Mouse (Mus musculus): ENCODE results near the gene Dbf4. TPM values are rescaled to one million over a fixed set of nuclear protein-coding genes. Genes with fewer than 3 reads are reported as not detected.

Dbf4 gene
- polyA plus RNA-seq, 2 experiments from 2014 or later = 8.7 to 9.2 TPM

GRCm38 (mm10) chr5:8366771-8367613, 55.5 kb downstream of the Dbf4 start:
- ATAC-seq = no peak

- ATAC-seq = no peak
Measured at GRCm38 (mm10) chr5:8362361-8362760, 60.2 kb downstream of the Dbf4 start.

DNA sequence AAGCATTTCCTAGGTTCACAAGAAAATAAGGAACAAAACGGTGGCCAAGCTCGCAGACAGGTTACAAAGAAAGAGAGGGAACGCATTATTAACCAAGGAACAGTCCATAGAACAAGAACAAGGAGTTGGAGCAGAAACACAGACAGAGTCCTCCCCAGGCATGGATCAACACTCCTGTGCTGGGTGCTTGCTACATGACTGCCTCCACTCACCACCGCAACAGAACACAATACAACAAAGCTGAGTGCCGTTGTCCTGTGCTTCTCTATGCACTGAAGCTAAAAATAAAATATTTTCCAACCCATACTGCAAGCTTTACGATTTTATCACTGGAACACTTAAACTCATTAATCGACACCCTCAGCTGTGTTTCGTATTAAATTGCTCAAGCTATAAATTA, 64.8 kb downstream of the Dbf4 start:
- no peak for ATAC-seq

GRCm38 (mm10) chr5:8356885-8357651, 65.4 kb downstream of the Dbf4 start:
- no peak for ATAC-seq

- ATAC-seq = no peak
Measured at GRCm38 (mm10) chr5:8356326-8356725, 66.2 kb downstream of the Dbf4 start.

DNA sequence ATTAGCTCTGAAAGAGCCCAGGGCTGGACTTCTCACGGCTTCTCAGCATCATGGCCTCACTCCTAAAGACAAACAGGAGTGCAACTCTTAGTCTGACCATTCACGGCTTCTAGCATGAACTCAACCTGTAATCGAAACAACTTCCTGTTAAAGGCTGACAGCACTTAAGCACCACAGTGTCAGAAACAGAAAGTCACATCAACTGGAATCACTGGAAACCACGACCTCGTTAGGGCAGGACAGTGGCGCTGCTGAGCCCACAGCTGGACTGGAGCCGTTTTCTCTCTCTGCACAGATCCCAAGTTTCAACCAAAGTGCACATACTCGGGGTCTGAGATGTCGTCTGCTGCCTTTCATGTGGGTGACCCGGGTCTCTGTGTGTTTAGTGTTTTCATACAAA, 73.0 kb downstream of the Dbf4 start:
- no peak for ATAC-seq

Other genes with a start within 250 kb of the Dbf4 start
- gene Adam22, start 54.6 kb downstream of the Dbf4 start, polyA plus RNA-seq (2017; shearing (Covaris generic)) = 1 to 10 TPM in 1 of 2 experiments, under 1 TPM in 1; 0.85 to 1.0 TPM
- gene Slc25a40, start 134 bp upstream of the Dbf4 start, polyA plus RNA-seq (2017; shearing (Covaris generic)) = 10 to 100 TPM; 23.5 to 24.2 TPM
- gene Rundc3b, start 200.2 kb upstream of the Dbf4 start, polyA plus RNA-seq (2017; shearing (Covaris generic)) = 1 to 10 TPM; 3.9 to 4.1 TPM
- gene Abcb1a, start 237.4 kb upstream of the Dbf4 start, polyA plus RNA-seq (2017; shearing (Covaris generic)) = 10 to 100 TPM; 32.0 to 53.2 TPM